Mouse (Mus musculus): ENCODE measurements around the gene Bsg. TPM values are rescaled to one million over a fixed set of nuclear protein-coding genes. Genes with fewer than 3 reads are reported as not detected.

Bsg gene
- polyA plus RNA-seq, 1 experiment from 2014 or later: 1,158 TPM

GRCm38 (mm10) chr10:79688720-79689119 lies 15.6 kb upstream of the Bsg start, which contains the start of gene Gzmm:
Gzmm (plus strand) TSS chr10:79689020.
- Histone ChIP-seq H3K9me3 (ENCODE audit: control insufficient read depth, low read length) (no peaks in the 10 kb centered on the region), H3K27ac (ENCODE audit: low read length) (no peak within 1 kb of the TSS), H3K9ac (ENCODE audit: low read depth, low read length) (no peak within 1 kb of the TSS), H3K4me3 (ENCODE audit: low read length) (no peak within 1 kb of the TSS), H3K27me3 (replicated peaks; ENCODE audit: control insufficient read depth, insufficient read depth, low read length) (no peaks in the 10 kb centered on the region), H3K4me1 (ENCODE audit: control insufficient read depth, insufficient read depth, low read length) (peaks cover 7% of the 10 kb centered on the region), H3K36me3 (ENCODE audit: control insufficient read depth, insufficient read depth, low read length) (peaks cover 35% of the 10 kb centered on the region), H3K4me2 (ENCODE audit: low read depth, low read length) (no peak within 1 kb of the TSS)
- no peak for ATAC-seq
- 74% methylated on average over 4 of the region's 4 CpGs for WGBS

- Histone ChIP-seq H3K4me3 (ENCODE audit: low read length) (no peak overlapping the region), H3K27me3 (replicated peaks; ENCODE audit: control insufficient read depth, insufficient read depth, low read length) (no peaks in the 10 kb centered on the region), H3K9me3 (ENCODE audit: control insufficient read depth, low read length) (no peaks in the 10 kb centered on the region), H3K4me2 (ENCODE audit: low read depth, low read length) (no peak overlapping the region), H3K4me1 (ENCODE audit: control insufficient read depth, insufficient read depth, low read length) (peaks cover 2% of the 10 kb centered on the region), H3K9ac (ENCODE audit: low read depth, low read length) (no peak overlapping the region), H3K36me3 (ENCODE audit: control insufficient read depth, insufficient read depth, low read length) (peaks cover 35% of the 10 kb centered on the region), H3K27ac (ENCODE audit: low read length) (no peak overlapping the region)
- 85% methylated on average over 3 of the region's 3 CpGs for WGBS
- no peak for ATAC-seq
These were observed 15.1 kb upstream of the Bsg start for GRCm38 (mm10) chr10:79689178-79689577.

GRCm38 (mm10) chr10:79691986-79692548 lies 12.2 kb upstream of the Bsg start:
- Histone ChIP-seq H3K36me3 (ENCODE audit: control insufficient read depth, insufficient read depth, low read length) (peaks cover 17% of the 10 kb centered on the region), H3K27ac (ENCODE audit: low read length) (no peak overlapping the region), H3K9ac (ENCODE audit: low read depth, low read length) (no peak overlapping the region), H3K4me1 (ENCODE audit: control insufficient read depth, insufficient read depth, low read length) (peaks cover 21% of the 10 kb centered on the region), H3K4me3 (ENCODE audit: low read length) (no peak overlapping the region), H3K27me3 (replicated peaks; ENCODE audit: control insufficient read depth, insufficient read depth, low read length) (no peaks in the 10 kb centered on the region), H3K9me3 (ENCODE audit: control insufficient read depth, low read length) (no peaks in the 10 kb centered on the region), H3K4me2 (ENCODE audit: low read depth, low read length) (no peak overlapping the region)
- ATAC-seq: no peak
- 94% methylated on average over 2 of the region's 2 CpGs for WGBS

GRCm38 (mm10) chr10:79693580-79694378 lies 10.5 kb upstream of the Bsg start:
- Histone ChIP-seq H3K4me3 (ENCODE audit: low read length) (no peak overlapping the region), H3K4me1 (ENCODE audit: control insufficient read depth, insufficient read depth, low read length) (peaks cover 30% of the 10 kb centered on the region), H3K9me3 (ENCODE audit: control insufficient read depth, low read length) (no peaks in the 10 kb centered on the region), H3K27ac (ENCODE audit: low read length) (no peak overlapping the region), H3K4me2 (ENCODE audit: low read depth, low read length) (no peak overlapping the region), H3K36me3 (ENCODE audit: control insufficient read depth, insufficient read depth, low read length) (peaks cover 3% of the 10 kb centered on the region; the same call in 1 of the 2 replicates), H3K9ac (ENCODE audit: low read depth, low read length) (0 out of 2 replicates have a peak overlapping the region, but pooled peaks have one; percentile 14), H3K27me3 (replicated peaks; ENCODE audit: control insufficient read depth, insufficient read depth, low read length) (no peaks in the 10 kb centered on the region)
- WGBS: 68% methylated on average over 12 of the region's 12 CpGs
- no peak for ATAC-seq

GRCm38 (mm10) chr10:79694379-79694655 lies 10.0 kb upstream of the Bsg start:
- Histone ChIP-seq H3K4me1 (ENCODE audit: control insufficient read depth, insufficient read depth, low read length) (peaks cover 30% of the 10 kb centered on the region), H3K27me3 (replicated peaks; ENCODE audit: control insufficient read depth, insufficient read depth, low read length) (no peaks in the 10 kb centered on the region), H3K4me3 (ENCODE audit: low read length) (no peak overlapping the region), H3K9ac (ENCODE audit: low read depth, low read length) (no peak overlapping the region; the same call in 1 of the 2 replicates), H3K4me2 (ENCODE audit: low read depth, low read length) (no peak overlapping the region), H3K27ac (ENCODE audit: low read length) (no peak overlapping the region), H3K9me3 (ENCODE audit: control insufficient read depth, low read length) (no peaks in the 10 kb centered on the region), H3K36me3 (ENCODE audit: control insufficient read depth, insufficient read depth, low read length) (no peaks in the 10 kb centered on the region)
- no peak for ATAC-seq
- 87% methylated on average over 6 of the region's 6 CpGs for WGBS

- H3K9me3 ChIP-seq (ENCODE audit: control insufficient read depth, low read length): no peaks in the 10 kb centered on the region
- peak overlapping the region; percentile 95 for H3K27ac ChIP-seq (ENCODE audit: low read length)
- H3K9ac ChIP-seq (ENCODE audit: low read depth, low read length): peak overlapping the region; percentile 5; the same call in 1 of the 2 replicates
- H3K27me3 ChIP-seq (replicated peaks; ENCODE audit: control insufficient read depth, insufficient read depth, low read length): no peaks in the 10 kb centered on the region
- H3K4me1 ChIP-seq (ENCODE audit: control insufficient read depth, insufficient read depth, low read length): peaks cover 30% of the 10 kb centered on the region
- WGBS: 52% methylated on average over 13 of the region's 13 CpGs
- no peak overlapping the region for H3K4me2 ChIP-seq (ENCODE audit: low read depth, low read length)
- ATAC-seq: peak; percentile 34
- H3K4me3 ChIP-seq (ENCODE audit: low read length): no peak overlapping the region
- no peaks in the 10 kb centered on the region for H3K36me3 ChIP-seq (ENCODE audit: control insufficient read depth, insufficient read depth, low read length)
These were observed 8.8 kb upstream of the Bsg start for GRCm38 (mm10) chr10:79695231-79696128.

- ATAC-seq: peak; percentile 86
- peak overlapping the region; percentile 1; the same call in 1 of the 2 replicates for H3K9ac ChIP-seq (ENCODE audit: low read depth, low read length)
- no peaks in the 10 kb centered on the region for H3K27me3 ChIP-seq (replicated peaks; ENCODE audit: control insufficient read depth, insufficient read depth, low read length)
- peak overlapping the region; percentile 95 for H3K27ac ChIP-seq (ENCODE audit: low read length)
- H3K4me3 ChIP-seq (ENCODE audit: low read length): no peak overlapping the region
- no peak overlapping the region for H3K4me2 ChIP-seq (ENCODE audit: low read depth, low read length)
- H3K9me3 ChIP-seq (ENCODE audit: control insufficient read depth, low read length): no peaks in the 10 kb centered on the region
- H3K36me3 ChIP-seq (ENCODE audit: control insufficient read depth, insufficient read depth, low read length): no peaks in the 10 kb centered on the region
- WGBS: 31% methylated on average over 9 of the region's 9 CpGs
- peaks cover 36% of the 10 kb centered on the region for H3K4me1 ChIP-seq (ENCODE audit: control insufficient read depth, insufficient read depth, low read length)
These were observed 8.1 kb upstream of the Bsg start for GRCm38 (mm10) chr10:79696129-79696651.

- H3K27ac ChIP-seq (ENCODE audit: low read length): peak overlapping the region; percentile 84
- H3K9me3 ChIP-seq (ENCODE audit: control insufficient read depth, low read length): no peaks in the 10 kb centered on the region
- peaks cover 42% of the 10 kb centered on the region for H3K4me1 ChIP-seq (ENCODE audit: control insufficient read depth, insufficient read depth, low read length)
- H3K27me3 ChIP-seq (replicated peaks; ENCODE audit: control insufficient read depth, insufficient read depth, low read length): no peaks in the 10 kb centered on the region
- H3K4me3 ChIP-seq (ENCODE audit: low read length): no peak overlapping the region
- no peaks in the 10 kb centered on the region for H3K36me3 ChIP-seq (ENCODE audit: control insufficient read depth, insufficient read depth, low read length)
- 58% methylated on average over 6 of the region's 6 CpGs for WGBS
- H3K4me2 ChIP-seq (ENCODE audit: low read depth, low read length): no peak overlapping the region
- H3K9ac ChIP-seq (ENCODE audit: low read depth, low read length): no peak overlapping the region; the same call in 1 of the 2 replicates
- peak; percentile 40 for ATAC-seq
These were observed 6.4 kb upstream of the Bsg start for GRCm38 (mm10) chr10:79697916-79698315.

GRCm38 (mm10) chr10:79698459-79698858 lies 5.8 kb upstream of the Bsg start:
- WGBS: 92% methylated on average over 6 of the region's 6 CpGs
- Histone ChIP-seq H3K9ac (ENCODE audit: low read depth, low read length) (0 out of 2 replicates have a peak overlapping the region, but pooled peaks have one; percentile 21), H3K4me3 (ENCODE audit: low read length) (no peak overlapping the region), H3K36me3 (ENCODE audit: control insufficient read depth, insufficient read depth, low read length) (no peaks in the 10 kb centered on the region), H3K9me3 (ENCODE audit: control insufficient read depth, low read length) (no peaks in the 10 kb centered on the region), H3K4me1 (ENCODE audit: control insufficient read depth, insufficient read depth, low read length) (peaks cover 42% of the 10 kb centered on the region), H3K4me2 (ENCODE audit: low read depth, low read length) (no peak overlapping the region), H3K27me3 (replicated peaks; ENCODE audit: control insufficient read depth, insufficient read depth, low read length) (no peaks in the 10 kb centered on the region), H3K27ac (ENCODE audit: low read length) (peak overlapping the region; percentile 84)
- no peak for ATAC-seq
